Mouse (Mus musculus) C2C12 (cell line): ENCODE measurements around the gene Sun1. TPM values are rescaled to one million over a fixed set of nuclear protein-coding genes. Genes with fewer than 3 reads are reported as not detected.

Source experiments
- H3K27me3 ChIP-seq: one replicate; pipeline ENCODE4 v1.6.1; 2011; ENCODE audit not compliant: control insufficient read depth, insufficient read depth, insufficient read length
- H3K36me3 ChIP-seq: one replicate; pipeline ENCODE4 v1.6.1; 2011; ENCODE audit not compliant: control insufficient read depth, insufficient read depth
- H3K4me3 ChIP-seq: one replicate; pipeline ENCODE4 v1.5.1; 2011; ENCODE audit warnings: mild to moderate bottlenecking, control low read depth; ENCODE audit not compliant: poor library complexity, insufficient read depth, severe bottlenecking
- H3K79me2 ChIP-seq: one replicate; pipeline ENCODE4 v1.6.1; 2011; ENCODE audit not compliant: control insufficient read depth, insufficient read depth
- H3K79me3 ChIP-seq: one replicate; pipeline ENCODE4 v1.6.1; 2011; ENCODE audit warnings: low read depth, control low read depth
- H3ac ChIP-seq: one replicate; pipeline ENCODE3; 2011; ENCODE audit warnings: low read depth; ENCODE audit not compliant: control insufficient read depth, insufficient read length
- CEBPB ChIP-seq: IDR thresholded peaks from one replicate; pipeline ENCODE4 v1.6.1; 2011; ENCODE audit warnings: low read depth, mild to moderate bottlenecking, control low read depth, moderate library complexity
- CTCF ChIP-seq: IDR thresholded peaks from one replicate; pipeline ENCODE4 v1.5.1; 2011; ENCODE audit not compliant: control insufficient read depth, insufficient read depth, insufficient read length
- FOSL1 ChIP-seq: IDR thresholded peaks from one replicate; pipeline ENCODE4 v1.8.0; 2011; ENCODE audit warnings: mild to moderate bottlenecking, low read length; ENCODE audit not compliant: poor library complexity, insufficient read depth, severe bottlenecking
- MAX ChIP-seq: IDR thresholded peaks from one replicate; pipeline ENCODE4 v1.6.1; 2011; ENCODE audit warnings: mild to moderate bottlenecking, control low read depth
- MYOD1 ChIP-seq: IDR thresholded peaks from one replicate; pipeline ENCODE4 v1.6.1; 2011; ENCODE audit warnings: low read depth; ENCODE audit not compliant: control insufficient read depth, insufficient read length
- MYOG ChIP-seq: IDR thresholded peaks from one replicate; pipeline ENCODE4 v1.6.1; 2011; ENCODE audit not compliant: control insufficient read depth, insufficient read length; ENCODE audit errors: extremely low read depth
- USF1 ChIP-seq: IDR thresholded peaks from one replicate; pipeline ENCODE4 v1.6.1; 2011; ENCODE audit warnings: low read depth, mild to moderate bottlenecking, control low read depth, moderate library complexity
- polyA plus RNA-seq: library from polyadenylated mRNA; unstranded; fragments of >200 nt; fragmentation: generic; extraction: Trizol; gene quantifications from one replicate; pipeline ENCODE4 v1.2.1, GENCODE M21; 2012; ENCODE audit warnings: missing spikeins

Gene Sun1
- polyA plus RNA-seq, 1 experiment = 39.4 TPM

GRCm38 (mm10) chr5:139241022-139241761 is 40.8 kb downstream of the Sun1 start:
- Histone ChIP-seq H3ac (no peak overlapping the region), H3K27me3 (no peaks in the 10 kb centered on the region), H3K79me2 (no peaks in the 10 kb centered on the region), H3K4me3 (no peak overlapping the region), H3K79me3 (no peaks in the 10 kb centered on the region), H3K36me3 (peaks cover 72% of the 10 kb centered on the region)
- TF ChIP-seq MAX (no peak), CTCF (no peak), MYOD1 (no peak), FOSL1 (no peak)

- Histone ChIP-seq H3K4me3 (no peak overlapping the region), H3K27me3 (no peaks in the 10 kb centered on the region), H3K79me3 (no peaks in the 10 kb centered on the region), H3K36me3 (peaks cover 77% of the 10 kb centered on the region), H3K79me2 (no peaks in the 10 kb centered on the region), H3ac (no peak overlapping the region)
- no peak for TF ChIP-seq CTCF
- no peak for TF ChIP-seq FOSL1
- no peak for TF ChIP-seq MYOD1
- TF ChIP-seq MAX = no peak
- no peak for TF ChIP-seq USF1
- no peak for TF ChIP-seq MYOG
- no peak for TF ChIP-seq CEBPB
Measured at GRCm38 (mm10) chr5:139243384-139243783, 42.9 kb downstream of the Sun1 start.

- Histone ChIP-seq H3K4me3 (no peak overlapping the region), H3K79me3 (no peaks in the 10 kb centered on the region), H3K36me3 (peaks cover 65% of the 10 kb centered on the region), H3ac (no peak overlapping the region), H3K27me3 (no peaks in the 10 kb centered on the region), H3K79me2 (peaks cover 2% of the 10 kb centered on the region)
- TF ChIP-seq MAX = no peak
- no peak for TF ChIP-seq MYOD1
- TF ChIP-seq MYOG = no peak
Measured at GRCm38 (mm10) chr5:139247767-139248166, 47.3 kb downstream of the Sun1 start.

- H3K4me3 ChIP-seq = no peak overlapping the region
- peaks cover 10% of the 10 kb centered on the region for H3K79me3 ChIP-seq
- no peaks in the 10 kb centered on the region for H3K27me3 ChIP-seq
- H3K36me3 ChIP-seq = peaks cover 54% of the 10 kb centered on the region
- peaks cover 13% of the 10 kb centered on the region for H3K79me2 ChIP-seq
- no peak for TF ChIP-seq CTCF
- H3ac ChIP-seq = no peak overlapping the region
Measured at GRCm38 (mm10) chr5:139248846-139249245, 48.4 kb downstream of the Sun1 start.

DNA sequence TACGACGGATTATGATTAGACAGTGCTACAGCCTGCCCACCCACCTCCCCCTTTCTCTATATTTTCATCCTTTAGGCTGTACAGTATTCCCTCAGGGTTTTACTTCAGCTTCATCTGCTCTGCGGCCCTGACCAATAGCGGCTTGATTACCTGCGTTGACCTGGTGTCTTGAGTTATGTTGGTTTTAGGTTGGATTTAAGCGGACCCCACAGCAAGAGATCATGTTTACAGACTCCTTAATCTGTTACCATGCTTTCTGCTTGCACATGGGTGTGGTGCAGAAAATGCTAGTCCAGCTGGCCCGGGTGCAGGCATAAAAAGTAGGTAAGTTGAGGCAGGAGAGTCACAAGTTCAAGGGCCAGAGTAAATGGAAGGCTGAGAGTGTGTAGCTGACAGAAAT is 50.8 kb downstream of the Sun1 start:
- TF ChIP-seq USF1 (no peak), FOSL1 (no peak), CEBPB (no peak), CTCF (no peak), MYOD1 (no peak), MAX (no peak), MYOG (no peak)
- H3K4me3 ChIP-seq = no peak overlapping the region
- H3K79me3 ChIP-seq = peaks cover 35% of the 10 kb centered on the region

GRCm38 (mm10) chr5:139251736-139252080 is 51.3 kb downstream of the Sun1 start:
- Histone ChIP-seq H3K36me3 (peaks cover 43% of the 10 kb centered on the region), H3K79me2 (peaks cover 41% of the 10 kb centered on the region), H3K27me3 (no peaks in the 10 kb centered on the region), H3ac (peak overlapping the region; percentile 71), H3K79me3 (peaks cover 39% of the 10 kb centered on the region), H3K4me3 (no peak overlapping the region)
- TF ChIP-seq MYOD1 = no peak
- TF ChIP-seq USF1 = no peak
- no peak for TF ChIP-seq MAX
- no peak for TF ChIP-seq CEBPB
- TF ChIP-seq MYOG = no peak
- TF ChIP-seq FOSL1 = no peak
- TF ChIP-seq CTCF = no peak

More for the DNA sequence above, 50.8 kb downstream of the Sun1 start:
- H3K36me3 ChIP-seq = peaks cover 47% of the 10 kb centered on the region
- H3K79me2 ChIP-seq = peaks cover 37% of the 10 kb centered on the region
- no peak overlapping the region for H3ac ChIP-seq
- no peaks in the 10 kb centered on the region for H3K27me3 ChIP-seq
